Mouse (Mus musculus) myocyte (in vitro differentiated cells): ENCODE results near the gene Pygm.

ENCODE experiments used
- CEBPB ChIP-seq: IDR thresholded peaks from 2 replicates; pipeline ENCODE4 v1.6.1; 2011; ENCODE audit warnings: mild to moderate bottlenecking, moderate library complexity; ENCODE audit not compliant: poor library complexity, insufficient read depth, severe bottlenecking
- E2F4 ChIP-seq: IDR thresholded peaks from one replicate; pipeline ENCODE4 v1.6.1; 2011; ENCODE audit warnings: mild to moderate bottlenecking, control low read depth, moderate library complexity; ENCODE audit not compliant: insufficient read depth
- MAX ChIP-seq: IDR thresholded peaks from one replicate; pipeline ENCODE4 v1.6.1; 2011; ENCODE audit warnings: low read depth, mild to moderate bottlenecking, control low read depth
- MYOD1 ChIP-seq, 3 experiments: IDR thresholded peaks; one replicate each; pipeline ENCODE4 v1.6.1; 2011; ENCODE audit warnings: control low read depth in 2 of 3, low read depth in 2 of 3, mild to moderate bottlenecking in 2 of 3, moderate library complexity in 1 of 3; ENCODE audit not compliant: insufficient read length in 2 of 3, control insufficient read depth in 1 of 3
- MYOG ChIP-seq, 3 experiments: IDR thresholded peaks; one replicate each; pipeline ENCODE4 v1.6.1; 2011; ENCODE audit warnings: control low read depth in 2 of 3, low read depth in 2 of 3, mild to moderate bottlenecking in 2 of 3; ENCODE audit not compliant: insufficient read length in 2 of 3, control insufficient read depth in 1 of 3, insufficient read depth in 1 of 3
- POLR2A ChIP-seq: IDR thresholded peaks from one replicate; pipeline ENCODE4 v1.6.1; 2011; ENCODE audit warnings: low read depth, mild to moderate bottlenecking, control low read depth, moderate library complexity; ENCODE audit not compliant: insufficient read length
- POLR2AphosphoS2 ChIP-seq: IDR thresholded peaks from one replicate; pipeline ENCODE4 v1.6.1; 2011; ENCODE audit warnings: low read depth, control low read depth; ENCODE audit not compliant: insufficient read length
- TCF3 ChIP-seq: IDR thresholded peaks from one replicate; pipeline ENCODE4 v1.6.1; 2011; ENCODE audit warnings: low read depth, control low read depth; ENCODE audit not compliant: insufficient read length
- USF1 ChIP-seq: IDR thresholded peaks from one replicate; pipeline ENCODE4 v1.6.1; 2011; ENCODE audit warnings: low read depth, mild to moderate bottlenecking, control low read depth, moderate library complexity

DNA sequence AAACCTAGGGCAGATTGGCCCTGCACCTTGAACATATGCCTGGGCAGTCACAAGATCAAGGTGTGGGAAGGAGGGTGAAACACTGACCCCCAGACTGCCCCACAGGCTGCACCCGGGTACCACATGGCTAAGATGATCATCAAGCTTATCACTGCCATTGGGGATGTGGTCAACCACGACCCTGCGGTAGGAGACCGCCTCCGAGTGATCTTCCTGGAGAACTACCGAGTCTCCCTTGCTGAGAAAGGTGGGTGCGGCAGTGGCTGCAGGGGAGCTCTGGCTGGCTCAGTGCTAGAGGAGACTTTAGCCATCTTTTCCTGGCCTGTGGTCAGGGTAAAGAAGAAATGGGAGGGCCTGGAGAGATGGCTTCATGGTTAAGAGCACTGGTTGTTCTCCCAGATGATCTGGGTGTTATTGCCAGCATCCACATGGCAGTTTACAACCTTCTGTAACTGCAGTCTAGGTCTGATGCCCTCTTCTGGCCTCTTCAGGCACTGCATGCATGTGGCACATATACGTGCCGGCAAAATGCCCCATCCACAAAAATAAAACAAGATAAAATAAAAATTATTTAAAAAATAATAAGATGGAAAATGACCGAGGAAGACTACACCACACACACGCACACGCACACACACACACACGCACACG lies 8.7 kb downstream of the Pygm start:
- TF ChIP-seq POLR2A (no peak), MYOG (IDR thresholded peaks at IDR 0.05; ENCODE audit: control insufficient read depth in 1 of 3, insufficient read depth in 1 of 3, insufficient read length in 2 of 3, low read depth in 2 of 3) (no peak), USF1 (no peak), MAX (no peak), POLR2AphosphoS2 (no peak), TCF3 (no peak), E2F4 (no peak), MYOD1 (IDR thresholded peaks at IDR 0.05; ENCODE audit: control insufficient read depth in 1 of 3, insufficient read length in 2 of 3, low read depth in 2 of 3) (no peak), CEBPB (no peak)
